Mouse (Mus musculus): ENCODE results near the gene Cntn1.

GRCm38 (mm10) chr15:92210486-92211235 lies 159.7 kb downstream of the Cntn1 start:
- TF ChIP-seq ZC3H11A (IDR thresholded peaks at IDR 0.05; ENCODE audit: borderline replicate concordance, low read depth, low read length) = no peak
- TF ChIP-seq ZNF384 (IDR thresholded peaks at IDR 0.05; ENCODE audit: low read depth, low read length) = no peak
- no peak for TF ChIP-seq MAFK (IDR thresholded peaks at IDR 0.05; ENCODE audit: insufficient read depth, low read depth, low read length)
- no peak for TF ChIP-seq HCFC1 (IDR thresholded peaks at IDR 0.05; ENCODE audit: borderline replicate concordance, insufficient read depth, low read length)
